Mouse (Mus musculus) right cerebral cortex, postnatal 25 days (tissue): ENCODE measurements around the gene Vhl.
"Not testable (repeated sequence)": the region's sequence is repeated elsewhere in the genome, so short reads cannot be mapped to it uniquely, and the experiment has no call there.

Source experiments
- DNase-seq: peaks from one replicate; pipeline ENCODE4 v3.0.0; 2022

The Vhl gene

DNA sequence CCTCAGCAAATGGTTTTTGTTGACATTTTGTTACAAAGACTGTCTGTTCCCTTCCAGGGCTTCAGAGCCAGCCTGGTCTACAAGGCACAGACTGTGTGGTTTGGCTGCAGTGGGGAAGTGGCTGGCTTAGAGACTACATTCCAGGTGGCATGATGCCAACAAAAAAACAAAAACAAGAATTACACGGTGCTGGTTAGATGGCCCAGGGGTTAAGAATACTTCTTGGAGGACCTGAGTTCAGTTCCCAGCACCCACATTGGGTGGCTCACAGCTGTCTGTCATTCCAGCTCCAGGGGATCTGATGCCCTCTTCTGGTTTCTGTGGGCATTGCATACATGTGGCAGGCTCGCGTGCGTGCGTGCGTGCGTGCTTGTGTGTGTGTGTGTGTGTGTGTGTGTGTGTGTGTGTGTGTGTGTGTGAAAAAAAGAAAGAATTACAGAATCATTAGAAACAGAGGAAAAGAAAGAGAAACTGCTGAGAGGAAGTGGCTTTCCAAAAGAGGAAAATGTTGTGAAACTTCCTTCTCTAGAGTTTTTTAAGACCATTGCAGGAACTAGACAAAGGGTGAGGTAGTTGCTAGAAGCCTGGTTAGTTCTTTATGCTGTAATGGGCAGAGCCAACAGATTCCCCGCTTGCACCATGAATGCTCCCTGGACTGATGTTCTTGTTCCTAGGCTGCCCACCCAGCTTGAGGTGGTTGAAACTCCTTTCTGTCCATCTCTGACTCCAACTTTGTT is 39.4 kb downstream of the Vhl start:
- DNase-seq: no peak

- no peak for DNase-seq
Observed at GRCm38 (mm10) chr6:113664305-113664704, 40.5 kb downstream of the Vhl start.

DNA sequence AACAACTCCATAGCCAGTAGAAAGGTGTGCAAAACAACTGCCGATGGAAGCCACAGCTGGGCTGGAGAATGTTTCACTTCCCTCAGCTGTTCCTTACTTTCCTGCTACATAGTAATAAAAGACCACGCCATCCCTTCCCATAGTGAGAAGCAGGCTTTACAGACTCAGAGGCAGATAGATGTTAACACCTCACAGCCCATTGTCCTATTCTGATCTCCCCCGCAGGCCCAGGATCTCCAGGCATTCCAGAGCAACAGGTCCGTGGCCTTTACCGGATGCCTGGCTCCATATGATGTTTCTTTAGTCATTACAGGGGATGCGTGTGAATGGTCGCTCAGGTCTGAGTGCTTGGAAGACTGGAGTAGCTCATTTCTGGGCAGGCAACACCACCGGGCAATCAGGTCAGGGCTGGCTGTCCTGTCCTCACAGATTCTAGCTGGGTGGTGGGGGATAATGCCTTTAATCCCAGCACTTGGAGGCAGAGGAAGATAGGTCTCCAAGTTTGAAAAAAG is 43.9 kb downstream of the Vhl start:
- no peak for DNase-seq

GRCm38 (mm10) chr6:113668287-113669154 is 44.8 kb downstream of the Vhl start:
- no peak for DNase-seq

DNA sequence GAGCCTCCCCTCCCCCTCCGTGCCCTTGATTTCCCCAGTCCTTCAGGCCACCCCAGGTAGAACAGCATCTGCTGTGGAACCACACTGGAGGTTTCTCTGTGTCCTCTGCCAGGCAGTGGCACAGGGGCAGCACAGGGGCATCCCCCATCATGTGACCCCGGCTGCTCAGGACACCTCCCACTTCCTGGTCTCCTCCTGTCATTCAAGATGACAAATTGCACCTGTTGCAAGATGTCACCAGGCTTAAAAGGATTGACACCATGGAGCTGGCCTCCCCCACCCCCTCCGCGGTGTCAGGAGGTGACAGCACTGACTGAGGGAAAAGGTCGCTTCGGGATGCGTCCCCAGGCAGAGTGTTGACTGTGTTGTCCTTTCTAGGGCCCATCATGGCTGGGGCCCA is 46.1 kb downstream of the Vhl start:
- DNase-seq: no peak

DNA sequence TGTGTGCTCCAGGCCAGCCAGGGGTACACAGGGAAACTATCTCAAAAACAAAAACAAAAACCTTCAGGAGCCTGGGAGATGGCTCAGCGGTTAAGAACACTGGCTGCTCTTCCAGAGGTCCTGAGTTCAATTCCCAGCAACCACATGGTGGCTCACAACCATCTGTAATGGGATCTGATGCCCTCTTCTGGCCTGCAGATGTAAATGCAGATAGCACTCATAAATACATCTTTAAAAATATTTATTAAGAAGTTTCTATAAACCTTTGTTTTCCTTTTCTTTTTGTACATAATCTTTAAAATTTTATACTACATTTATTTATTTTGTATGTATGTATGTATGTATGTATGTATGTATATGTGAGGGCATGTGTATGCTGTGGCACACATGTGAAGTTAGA is 48.3 kb downstream of the Vhl start:
- DNase-seq: not testable (repeated sequence)

GRCm38 (mm10) chr6:113672989-113673388 is 49.2 kb downstream of the Vhl start:
- DNase-seq: no peak

- DNase-seq: no peak
Observed at GRCm38 (mm10) chr6:113675234-113675633, 51.5 kb downstream of the Vhl start.

- no peak for DNase-seq
Observed at GRCm38 (mm10) chr6:113675991-113676390, 52.2 kb downstream of the Vhl start.

- DNase-seq: no peak
Observed at GRCm38 (mm10) chr6:113677070-113677734, 53.4 kb downstream of the Vhl start.

DNA sequence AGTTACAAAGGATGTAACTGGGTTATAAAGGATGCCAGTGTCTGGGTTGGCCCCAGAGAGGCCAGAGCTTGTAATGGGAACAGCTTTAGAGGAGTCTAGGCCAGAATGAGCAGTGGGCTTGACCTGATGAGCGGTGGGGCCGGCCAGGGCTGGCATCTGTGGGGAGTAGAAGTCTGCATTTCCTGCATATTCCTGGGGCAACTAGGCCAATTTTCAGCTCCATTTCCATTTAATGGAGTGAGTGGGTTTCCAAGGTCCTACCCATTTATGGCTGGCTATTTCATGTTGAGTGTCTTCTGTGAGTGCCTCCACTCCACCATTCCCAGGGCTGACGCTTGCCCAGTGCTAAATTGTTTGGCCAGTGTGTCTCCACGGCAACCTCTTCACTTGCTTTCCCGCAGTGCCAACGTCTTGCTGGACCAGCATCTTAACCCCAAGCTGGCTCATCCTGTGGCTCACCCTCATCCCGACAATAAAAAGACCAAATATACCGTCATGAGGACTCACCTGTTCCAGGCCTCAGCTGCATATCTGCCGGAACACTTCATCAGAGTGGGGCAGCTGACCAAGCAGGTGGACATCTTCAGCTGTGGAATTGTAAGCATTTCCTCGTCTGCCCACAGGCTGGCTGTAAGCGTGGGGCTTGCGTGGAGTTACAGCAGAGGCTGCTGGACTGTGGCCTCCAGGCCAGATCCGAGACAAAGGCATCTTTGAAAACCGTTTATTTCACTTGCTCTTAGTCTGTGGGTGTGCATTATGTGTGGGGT is 54.7 kb downstream of the Vhl start:
- DNase-seq: no peak

DNA sequence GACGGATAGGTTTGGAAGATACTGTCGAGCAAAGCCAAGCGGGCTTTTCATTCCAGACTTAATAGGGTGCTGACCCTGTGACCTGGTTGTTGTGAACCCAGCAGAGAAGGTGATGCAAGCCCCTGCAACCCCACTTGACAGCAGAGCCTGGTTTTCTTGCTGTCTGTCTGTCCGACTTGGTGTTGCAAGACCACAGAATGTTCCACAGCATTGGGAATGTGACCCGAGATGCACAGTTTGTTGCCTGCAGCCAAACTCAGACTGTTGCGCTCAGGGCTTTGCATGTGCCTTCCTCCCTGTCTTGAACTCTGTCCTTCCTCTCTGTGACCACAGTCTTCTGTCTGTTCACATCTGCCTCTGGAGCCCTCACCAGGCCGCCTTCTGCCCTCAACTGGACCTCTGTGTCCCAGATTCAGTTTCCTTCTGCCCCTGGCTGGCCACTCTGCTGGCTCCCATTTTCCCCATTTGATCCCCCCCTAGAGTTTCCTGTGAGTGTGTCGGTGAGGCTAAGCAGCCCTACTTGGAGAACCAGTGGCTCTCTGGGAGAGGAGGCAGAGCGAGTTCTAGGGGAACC is 56.3 kb downstream of the Vhl start:
- no peak for DNase-seq
